8 mouse cellular contexts compared by ENCODE assay signal in the genomic region with DNA sequence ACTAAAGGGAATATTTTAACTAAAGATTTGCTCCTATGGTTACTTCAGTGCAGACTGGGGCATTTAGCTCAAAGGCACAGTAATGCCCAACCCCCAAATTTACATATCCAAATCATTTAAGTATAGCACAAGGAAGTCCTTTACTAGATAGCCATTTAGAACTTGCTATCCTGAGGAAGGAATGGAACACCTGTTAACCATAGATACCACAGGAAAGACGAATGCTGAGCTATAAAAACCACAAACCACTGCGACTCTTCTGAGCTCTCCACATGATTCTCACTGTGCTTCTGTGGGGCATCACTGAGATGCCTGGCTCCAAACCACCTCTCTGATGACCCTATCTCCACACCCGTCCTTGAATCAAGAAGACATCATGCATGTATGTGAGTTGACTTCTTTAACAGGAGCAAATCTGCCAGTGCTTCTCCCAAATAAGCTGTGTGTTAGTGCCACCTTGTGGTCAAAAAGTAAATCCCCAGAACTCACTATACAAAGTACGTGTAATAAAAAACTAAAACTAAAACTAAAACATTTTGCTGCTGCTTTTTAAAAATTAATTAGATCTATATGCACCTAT. TPM values are rescaled to one million over a fixed set of nuclear protein-coding genes. Genes with fewer than 3 reads are reported as not detected.
DNase-seq lines count a peak whose midpoint lies in the region; ATAC-seq and TF ChIP-seq lines count a peak whose summit lies in the region.

No protein-coding gene starts in this region.

- no peak for TF ChIP-seq POLR2A in cortical plate, adult 2 months (IDR thresholded peaks at IDR 0.05; ENCODE audit: extremely low read depth, insufficient read depth, low read length)

- no peaks in the 10 kb centered on the region for H3K36me3 ChIP-seq in liver, embryonic 14.5 days (replicated peaks; ENCODE audit: control insufficient read depth, insufficient read depth, low read depth)
- no peaks in the 10 kb centered on the region for H3K36me3 ChIP-seq in hindbrain, embryonic 16.5 days (ENCODE audit: control insufficient read depth, insufficient read depth, low read length)

- H3K4me1 ChIP-seq in liver, embryonic 14.5 days (replicated peaks; ENCODE audit: control insufficient read depth in 2 of 2, insufficient read depth in 2 of 2, low read length in 1 of 2): no peaks in the 10 kb centered on the region
- no peaks in the 10 kb centered on the region for H3K4me1 ChIP-seq in cortical plate, adult 2 months (ENCODE audit: control insufficient read depth, insufficient read depth, low read length)
- H3K4me1 ChIP-seq in hindbrain, embryonic 16.5 days (ENCODE audit: control insufficient read depth, insufficient read depth, low read depth, low read length): no peaks in the 10 kb centered on the region

- peak; percentile 61 for TF ChIP-seq CTCF in liver, embryonic 14.5 days (IDR thresholded peaks at IDR 0.05; ENCODE audit: low read depth)
- TF ChIP-seq CTCF in cortical plate, adult 2 months (IDR thresholded peaks at IDR 0.05; ENCODE audit: extremely low read depth, insufficient read depth, low read length): peak; percentile 52; the same call in 1 of the 2 replicates

- H3K4me2 ChIP-seq in liver, embryonic 14.5 days (ENCODE audit: low read depth): no peak overlapping the region
- peak overlapping the region; percentile 27; the same call in 1 of the 2 replicates for H3K4me2 ChIP-seq in hindbrain, embryonic 16.5 days (ENCODE audit: low read length)

- H3K9ac ChIP-seq in liver, embryonic 14.5 days (replicated peaks): no peak overlapping the region
- no peak overlapping the region for H3K9ac ChIP-seq in hindbrain, embryonic 16.5 days (ENCODE audit: low read depth, low read length)

- H3K27ac ChIP-seq in liver, embryonic 14.5 days: no peak overlapping the region
- H3K27ac ChIP-seq in cortical plate, adult 2 months (ENCODE audit: insufficient read depth, low read length): no peak overlapping the region
- no peak overlapping the region for H3K27ac ChIP-seq in hindbrain, embryonic 16.5 days (ENCODE audit: low read depth, low read length)

- no peak for TF ChIP-seq EP300 in liver, embryonic 14.5 days (IDR thresholded peaks at IDR 0.05; ENCODE audit: low read depth)

- DNase-seq in liver, embryonic 14.5 days (ENCODE audit: low read depth in 3 of 3, low spot score in 3 of 3): peak in 1 of 3 experiments; percentile 17
- DNase-seq in liver: no peak
- DNase-seq in Muller cell, postnatal 12 days (ENCODE audit: inconsistent ontology term): peak; percentile 21
- peak; percentile 46 to 70 for DNase-seq in left cerebral cortex, postnatal 25 days (ENCODE audit: low spot score in 2 of 2)
- DNase-seq in urinary bladder, postnatal 25 days (ENCODE audit: low spot score): no peak

- H3K9me3 ChIP-seq in liver, embryonic 14.5 days (ENCODE audit: control insufficient read depth, low read length): no peaks in the 10 kb centered on the region
- H3K9me3 ChIP-seq in hindbrain, embryonic 16.5 days (ENCODE audit: control insufficient read depth, low read length): no peaks in the 10 kb centered on the region

- no peak for ATAC-seq in liver, embryonic 14.5 days (ENCODE audit: insufficient read depth)
- ATAC-seq in hindbrain, embryonic 16.5 days: peak; percentile 64; the same call in 1 of the 2 replicates
- ATAC-seq in neutrophil, adult 5-6 weeks (ENCODE audit: extremely low read depth, insufficient number of reproducible peaks, low FRiP score, poor library complexity, severe bottlenecking): peak; percentile 83

- WGBS in liver, embryonic 14.5 days (ENCODE audit: insufficient replicate concordance): 9% methylated on average over 4 of the region's 4 CpGs
- WGBS in hindbrain, embryonic 16.5 days: 37% methylated on average over 4 of the region's 4 CpGs

- intact Hi-C loops in left cerebral cortex, postnatal 25 days (cut with DNase I): loop anchor here (2.0 to 5.0 kb wide), 4 partner anchors 46 to 1535 kb away; no protein-coding TSS in a partner anchor

- no peaks in the 10 kb centered on the region for H3K27me3 ChIP-seq in liver, embryonic 14.5 days (ENCODE audit: control insufficient read depth, insufficient read depth, low read length)
- no peaks in the 10 kb centered on the region for H3K27me3 ChIP-seq in hindbrain, embryonic 16.5 days (replicated peaks; ENCODE audit: control insufficient read depth, insufficient read depth, low read length)

- no peak overlapping the region for H3K4me3 ChIP-seq in liver, embryonic 14.5 days (ENCODE audit: insufficient read depth in 1 of 2, low read depth in 2 of 2, low read length in 2 of 2)
- H3K4me3 ChIP-seq in cortical plate, adult 2 months (ENCODE audit: insufficient read depth, low read length): no peak overlapping the region
- H3K4me3 ChIP-seq in hindbrain, embryonic 16.5 days (ENCODE audit: low read length): no peak overlapping the region

RNA-seq across cellular contexts. Expression of a gene that starts 10.8 kb away (rescaled TPM):
- polyA plus RNA-seq in liver, embryonic 14.5 days (2012; rRNA removed): 2.4 and 4.4 TPM in 2 replicates
- 5.1 and 5.5 TPM in 2 replicates for polyA plus RNA-seq in liver, embryonic 14.5 days (2014; fragmentation: Nextera tagmentation; extraction: Ambion mirVana)
- polyA plus RNA-seq in cortical plate, adult 2 months (2012; rRNA removed): 9.2 and 9.6 TPM in 2 replicates
- 9.7 and 11.4 TPM in 2 replicates for polyA plus RNA-seq in hindbrain, embryonic 16.5 days (2015; fragmentation: Nextera tagmentation; extraction: Ambion mirVana)
- total RNA-seq in left cerebral cortex, postnatal 25 days (2021): 10 to 100 TPM in 1 of 2 experiments, 1 to 10 TPM in 1; 9.2 to 10.5 TPM
- total RNA-seq in neutrophil, adult 5-6 weeks (2017): 13.3 and 13.4 TPM in 2 replicates

RNA-seq across cellular contexts. Expression of a gene that starts 14.5 kb away (rescaled TPM):
- polyA plus RNA-seq in liver, embryonic 14.5 days (2012; rRNA removed): not detected in 2 replicates
- not detected in 2 replicates for polyA plus RNA-seq in liver, embryonic 14.5 days (2014; fragmentation: Nextera tagmentation; extraction: Ambion mirVana)
- 0.13 and 0.17 TPM in 2 replicates for polyA plus RNA-seq in cortical plate, adult 2 months (2012; rRNA removed)
- polyA plus RNA-seq in hindbrain, embryonic 16.5 days (2015; fragmentation: Nextera tagmentation; extraction: Ambion mirVana): not detected in 2 replicates
- under 1 TPM; 0.09 to 0.16 TPM for total RNA-seq in left cerebral cortex, postnatal 25 days (2021)
- total RNA-seq in neutrophil, adult 5-6 weeks (2017): 0.12 TPM in 1 of 2 replicates, not detected in the other

Comparison
In these comparisons a context has a peak if more than half of its experiments do, and no peak if none do; other contexts are left out.
1. DNase-seq: peak in Muller cell, postnatal 12 days (single experiment) and left cerebral cortex, postnatal 25 days (2 of 2); none in liver (single experiment) and urinary bladder, postnatal 25 days (single experiment).